Mouse (Mus musculus): ENCODE measurements around the gene Cx3cl1. TPM values are rescaled to one million over a fixed set of nuclear protein-coding genes. Genes with fewer than 3 reads are reported as not detected.

Cx3cl1 gene
- polyA plus RNA-seq, 1 experiment: 3.2 TPM

DNA sequence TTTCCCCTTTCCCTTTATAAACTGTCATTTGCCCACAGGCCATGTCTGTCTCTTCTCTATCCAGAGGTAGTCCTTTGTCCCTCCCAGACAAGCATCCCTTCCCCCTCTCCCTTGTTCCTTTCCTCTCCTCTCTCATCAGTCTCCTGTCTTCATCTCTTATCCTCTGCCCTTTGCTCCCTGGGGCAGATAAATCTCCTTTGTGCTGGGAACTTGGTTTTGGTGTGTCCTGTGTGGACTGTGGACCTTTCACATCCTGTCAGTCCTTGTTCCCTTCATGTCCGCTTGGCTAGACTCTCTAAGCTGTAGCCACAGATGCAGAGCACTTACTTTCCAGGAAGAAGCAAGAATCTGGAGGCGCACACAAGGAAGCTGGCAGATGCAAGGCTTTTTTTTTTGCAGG lies 17.3 kb upstream of the Cx3cl1 start:
- Histone ChIP-seq H3K4me3 (ENCODE audit: low read depth, low read length) (no peak overlapping the region), H3K9ac (ENCODE audit: low read depth, poor library complexity, severe bottlenecking) (no peak overlapping the region), H3K9me3 (replicated peaks; ENCODE audit: control insufficient read depth, insufficient read depth, low read length, poor library complexity, severe bottlenecking) (peaks cover 2% of the 10 kb centered on the region; the same call in 1 of the 2 replicates), H3K27ac (ENCODE audit: insufficient read depth, low read length) (no peak overlapping the region), H3K36me3 (ENCODE audit: control insufficient read depth, insufficient read depth, low read length, poor library complexity, severe bottlenecking) (no peaks in the 10 kb centered on the region), H3K27me3 (ENCODE audit: control insufficient read depth, insufficient read depth, low read length, poor library complexity, severe bottlenecking) (0 out of 2 replicates have a peak, but pooled peaks cover 4% of the 10 kb centered on the region), H3K4me1 (ENCODE audit: control insufficient read depth, insufficient read depth, low read length) (no peaks in the 10 kb centered on the region)
- TF ChIP-seq CTCF (IDR thresholded peaks at IDR 0.05; ENCODE audit: low read depth, low read length) (no peak), EP300 (IDR thresholded peaks at IDR 0.05; ENCODE audit: insufficient read depth, low read depth, low read length) (no peak), POLR2A (IDR thresholded peaks at IDR 0.05; ENCODE audit: insufficient read depth, low read length) (no peak)

- no peaks in the 10 kb centered on the region for H3K4me1 ChIP-seq (ENCODE audit: control insufficient read depth, insufficient read depth, low read length)
- TF ChIP-seq POLR2A (IDR thresholded peaks at IDR 0.05; ENCODE audit: insufficient read depth, low read length): no peak
- no peak overlapping the region for H3K9ac ChIP-seq (ENCODE audit: low read depth, poor library complexity, severe bottlenecking)
These were observed 4.8 kb upstream of the Cx3cl1 start for GRCm38 (mm10) chr8:94767035-94767434.

DNA sequence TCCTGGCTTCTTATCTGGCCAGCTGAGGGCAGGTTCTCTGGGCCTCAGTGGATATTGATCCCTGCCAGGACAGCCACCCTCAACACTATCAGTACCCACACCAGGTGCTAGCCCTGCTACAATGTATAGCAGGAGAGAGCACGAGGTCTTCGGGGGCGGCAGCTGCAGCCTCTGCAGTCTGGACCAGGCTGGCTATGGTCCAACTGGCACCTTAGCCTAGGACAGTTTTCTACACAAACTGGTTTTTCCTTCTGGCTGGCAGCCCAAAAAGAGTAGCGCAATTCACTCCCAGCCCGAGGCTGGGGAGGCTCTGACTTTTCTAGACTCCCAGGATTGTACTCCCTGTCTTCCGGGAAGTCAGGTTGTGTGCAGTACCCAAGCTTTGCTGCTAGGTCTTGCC lies 864 bp upstream of the Cx3cl1 start:
- no peaks in the 10 kb centered on the region for H3K4me1 ChIP-seq (ENCODE audit: control insufficient read depth, insufficient read depth, low read length)
- no peak overlapping the region for H3K4me3 ChIP-seq (ENCODE audit: low read depth, low read length)
- no peaks in the 10 kb centered on the region for H3K36me3 ChIP-seq (ENCODE audit: control insufficient read depth, insufficient read depth, low read length, poor library complexity, severe bottlenecking)
- H3K27me3 ChIP-seq (ENCODE audit: control insufficient read depth, insufficient read depth, low read length, poor library complexity, severe bottlenecking): peaks cover 5% of the 10 kb centered on the region
- no peak overlapping the region for H3K27ac ChIP-seq (ENCODE audit: insufficient read depth, low read length)
- no peaks in the 10 kb centered on the region for H3K9me3 ChIP-seq (replicated peaks; ENCODE audit: control insufficient read depth, insufficient read depth, low read length, poor library complexity, severe bottlenecking)
- no peak overlapping the region for H3K9ac ChIP-seq (ENCODE audit: low read depth, poor library complexity, severe bottlenecking)
- TF ChIP-seq POLR2A (IDR thresholded peaks at IDR 0.05; ENCODE audit: insufficient read depth, low read length) (no peak), EP300 (IDR thresholded peaks at IDR 0.05; ENCODE audit: insufficient read depth, low read depth, low read length) (no peak), CTCF (IDR thresholded peaks at IDR 0.05; ENCODE audit: low read depth, low read length) (no peak)

More at GRCm38 (mm10) chr8:94767035-94767434, 4.8 kb upstream of the Cx3cl1 start:
- Histone ChIP-seq H3K4me3 (ENCODE audit: low read depth, low read length) (no peak overlapping the region), H3K36me3 (ENCODE audit: control insufficient read depth, insufficient read depth, low read length, poor library complexity, severe bottlenecking) (no peaks in the 10 kb centered on the region), H3K9me3 (replicated peaks; ENCODE audit: control insufficient read depth, insufficient read depth, low read length, poor library complexity, severe bottlenecking) (no peaks in the 10 kb centered on the region), H3K27ac (ENCODE audit: insufficient read depth, low read length) (no peak overlapping the region), H3K27me3 (ENCODE audit: control insufficient read depth, insufficient read depth, low read length, poor library complexity, severe bottlenecking) (peaks cover 5% of the 10 kb centered on the region)

GRCm38 (mm10) chr8:94773048-94773447 lies 1.2 kb downstream of the Cx3cl1 start:
- H3K4me1 ChIP-seq (ENCODE audit: control insufficient read depth, insufficient read depth, low read length): no peaks in the 10 kb centered on the region
- no peaks in the 10 kb centered on the region for H3K36me3 ChIP-seq (ENCODE audit: control insufficient read depth, insufficient read depth, low read length, poor library complexity, severe bottlenecking)
- H3K27ac ChIP-seq (ENCODE audit: insufficient read depth, low read length): no peak overlapping the region
- H3K4me3 ChIP-seq (ENCODE audit: low read depth, low read length): no peak overlapping the region
- no peaks in the 10 kb centered on the region for H3K9me3 ChIP-seq (replicated peaks; ENCODE audit: control insufficient read depth, insufficient read depth, low read length, poor library complexity, severe bottlenecking)
- H3K27me3 ChIP-seq (ENCODE audit: control insufficient read depth, insufficient read depth, low read length, poor library complexity, severe bottlenecking): peaks cover 2% of the 10 kb centered on the region
- H3K9ac ChIP-seq (ENCODE audit: low read depth, poor library complexity, severe bottlenecking): no peak overlapping the region
- TF ChIP-seq EP300 (IDR thresholded peaks at IDR 0.05; ENCODE audit: insufficient read depth, low read depth, low read length) (no peak), POLR2A (IDR thresholded peaks at IDR 0.05; ENCODE audit: insufficient read depth, low read length) (no peak), CTCF (IDR thresholded peaks at IDR 0.05; ENCODE audit: low read depth, low read length) (no peak)

- no peak overlapping the region for H3K9ac ChIP-seq (ENCODE audit: low read depth, poor library complexity, severe bottlenecking)
- H3K27me3 ChIP-seq (ENCODE audit: control insufficient read depth, insufficient read depth, low read length, poor library complexity, severe bottlenecking): peaks cover 2% of the 10 kb centered on the region
- H3K27ac ChIP-seq (ENCODE audit: insufficient read depth, low read length): no peak overlapping the region
- no peaks in the 10 kb centered on the region for H3K4me1 ChIP-seq (ENCODE audit: control insufficient read depth, insufficient read depth, low read length)
- H3K4me3 ChIP-seq (ENCODE audit: low read depth, low read length): no peak overlapping the region
- H3K9me3 ChIP-seq (replicated peaks; ENCODE audit: control insufficient read depth, insufficient read depth, low read length, poor library complexity, severe bottlenecking): no peaks in the 10 kb centered on the region
- H3K36me3 ChIP-seq (ENCODE audit: control insufficient read depth, insufficient read depth, low read length, poor library complexity, severe bottlenecking): no peaks in the 10 kb centered on the region
- TF ChIP-seq POLR2A (IDR thresholded peaks at IDR 0.05; ENCODE audit: insufficient read depth, low read length): no peak
- no peak for TF ChIP-seq CTCF (IDR thresholded peaks at IDR 0.05; ENCODE audit: low read depth, low read length)
- TF ChIP-seq EP300 (IDR thresholded peaks at IDR 0.05; ENCODE audit: insufficient read depth, low read depth, low read length): no peak
These were observed 1.9 kb downstream of the Cx3cl1 start for GRCm38 (mm10) chr8:94773700-94774171.

DNA sequence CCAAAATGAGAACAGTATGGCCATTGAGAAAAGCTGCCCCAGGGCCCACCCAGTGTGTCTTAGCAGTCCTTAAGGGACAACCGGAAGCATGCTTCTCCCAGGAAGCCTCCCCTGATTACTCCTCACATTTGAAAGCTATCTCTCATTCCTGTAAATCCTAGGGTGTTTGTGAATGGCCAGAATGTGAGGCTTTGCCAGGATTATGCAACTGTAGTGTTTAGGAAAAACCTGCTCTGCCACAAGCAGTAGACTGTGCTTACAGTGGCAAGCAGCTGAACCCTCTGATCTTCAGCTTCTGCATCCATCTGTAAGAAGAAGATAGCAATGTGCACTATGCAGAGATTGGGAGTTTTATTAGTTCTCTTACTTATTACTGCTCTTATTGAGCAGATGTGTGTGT lies 2.8 kb downstream of the Cx3cl1 start:
- TF ChIP-seq POLR2A (IDR thresholded peaks at IDR 0.05; ENCODE audit: insufficient read depth, low read length) (no peak), CTCF (IDR thresholded peaks at IDR 0.05; ENCODE audit: low read depth, low read length) (no peak), EP300 (IDR thresholded peaks at IDR 0.05; ENCODE audit: insufficient read depth, low read depth, low read length) (no peak)
- H3K4me3 ChIP-seq (ENCODE audit: low read depth, low read length): no peak overlapping the region
- H3K36me3 ChIP-seq (ENCODE audit: control insufficient read depth, insufficient read depth, low read length, poor library complexity, severe bottlenecking): no peaks in the 10 kb centered on the region
- no peak overlapping the region for H3K9ac ChIP-seq (ENCODE audit: low read depth, poor library complexity, severe bottlenecking)
- H3K4me1 ChIP-seq (ENCODE audit: control insufficient read depth, insufficient read depth, low read length): no peaks in the 10 kb centered on the region
- peaks cover 2% of the 10 kb centered on the region for H3K27me3 ChIP-seq (ENCODE audit: control insufficient read depth, insufficient read depth, low read length, poor library complexity, severe bottlenecking)
- no peaks in the 10 kb centered on the region for H3K9me3 ChIP-seq (replicated peaks; ENCODE audit: control insufficient read depth, insufficient read depth, low read length, poor library complexity, severe bottlenecking)
- H3K27ac ChIP-seq (ENCODE audit: insufficient read depth, low read length): no peak overlapping the region
